Mouse (Mus musculus) adrenal gland, postnatal 14 days (tissue): ENCODE measurements around the gene Endou. TPM values are rescaled to one million over a fixed set of nuclear protein-coding genes. Genes with fewer than 3 reads are reported as not detected.

ENCODE experiments used
- DNase-seq: peaks from one replicate; pipeline ENCODE4 v3.0.0; 2021; ENCODE audit warnings: mixed read lengths
- total RNA-seq: library from RNA; stranded (reverse); gene quantifications from 2 replicates; pipeline ENCODE4 v1.2.3, GENCODE M21; 2021

Gene Endou
- total RNA-seq, 1 experiment from 2014 or later: 1.1 TPM

GRCm38 (mm10) chr15:97727048-97727447 is 4.1 kb downstream of the Endou start:
- DNase-seq: no peak

- no peak for DNase-seq
These were observed 4.8 kb downstream of the Endou start for GRCm38 (mm10) chr15:97726310-97726709.

GRCm38 (mm10) chr15:97725198-97725785 is 5.8 kb downstream of the Endou start:
- DNase-seq: peak; percentile 58

- no peak for DNase-seq
These were observed 6.6 kb downstream of the Endou start for GRCm38 (mm10) chr15:97724346-97725197.

GRCm38 (mm10) chr15:97723536-97724345 is 7.4 kb downstream of the Endou start:
- no peak for DNase-seq

- no peak for DNase-seq
These were observed 10.0 kb downstream of the Endou start for GRCm38 (mm10) chr15:97721008-97721701.

GRCm38 (mm10) chr15:97720026-97720675 is 11.0 kb downstream of the Endou start:
- DNase-seq: peak; percentile 33

GRCm38 (mm10) chr15:97719494-97719893 is 11.6 kb downstream of the Endou start:
- no peak for DNase-seq

- no peak for DNase-seq
These were observed 12.5 kb downstream of the Endou start for GRCm38 (mm10) chr15:97718535-97719155.

GRCm38 (mm10) chr15:97717861-97718534 is 13.1 kb downstream of the Endou start:
- DNase-seq: peak; percentile 81

- no peak for DNase-seq
These were observed 14.4 kb downstream of the Endou start for GRCm38 (mm10) chr15:97716782-97717181.

- no peak for DNase-seq
These were observed 15.4 kb downstream of the Endou start for GRCm38 (mm10) chr15:97715734-97716133.

GRCm38 (mm10) chr15:97715083-97715482 is 16.1 kb downstream of the Endou start:
- DNase-seq: no peak

GRCm38 (mm10) chr15:97712546-97712945 is 18.6 kb downstream of the Endou start:
- DNase-seq: no peak

GRCm38 (mm10) chr15:97710906-97711305 is 20.2 kb downstream of the Endou start:
- no peak for DNase-seq

- DNase-seq: peak; percentile 94
These were observed 25.7 kb downstream of the Endou start, which contains the start of gene Rpap3 for GRCm38 (mm10) chr15:97705211-97706050. Gene Rpap3, minus strand, starts transcription at chr15:97705825.

GRCm38 (mm10) chr15:97696616-97697015 is 34.5 kb downstream of the Endou start:
- DNase-seq: no peak

GRCm38 (mm10) chr15:97693411-97693810 is 37.7 kb downstream of the Endou start:
- peak; percentile 63 for DNase-seq

- no peak for DNase-seq
These were observed 47.0 kb downstream of the Endou start for GRCm38 (mm10) chr15:97684118-97684517.

GRCm38 (mm10) chr15:97682053-97682452 is 49.1 kb downstream of the Endou start:
- DNase-seq: no peak
